Mouse (Mus musculus) fibroblast of lung, adult 2 months (primary cell): ENCODE data around the gene Boll.

ENCODE experiments used
- DNase-seq: peaks from one replicate; pipeline ENCODE4 v3.0.0-alpha.2; 2011; ENCODE audit warnings: low read depth

The Boll gene

DNA sequence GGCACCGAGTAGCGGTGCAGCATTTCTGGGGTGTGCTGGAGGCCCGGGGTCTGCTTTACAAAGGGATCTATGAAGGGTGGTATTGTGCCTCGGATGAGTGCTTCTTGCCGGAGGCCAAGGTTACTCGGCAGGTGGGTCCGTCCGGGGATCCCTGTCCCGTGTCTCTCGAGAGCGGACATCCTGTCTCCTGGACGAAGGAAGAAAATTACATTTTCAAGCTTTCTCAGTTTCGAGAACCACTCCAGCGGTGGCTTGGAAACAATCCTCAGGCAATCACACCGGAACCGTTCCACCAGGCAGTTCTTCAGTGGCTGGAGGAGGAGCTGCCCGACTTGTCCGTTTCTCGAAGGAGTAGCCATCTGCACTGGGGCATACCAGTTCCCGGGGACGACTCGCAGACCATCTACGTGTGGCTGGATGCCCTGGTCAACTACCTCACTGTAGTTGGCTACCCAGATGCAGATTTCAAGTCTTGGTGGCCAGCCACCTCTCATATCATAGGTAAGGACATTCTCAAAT lies 125.6 kb downstream of the Boll start:
- no peak for DNase-seq

DNA sequence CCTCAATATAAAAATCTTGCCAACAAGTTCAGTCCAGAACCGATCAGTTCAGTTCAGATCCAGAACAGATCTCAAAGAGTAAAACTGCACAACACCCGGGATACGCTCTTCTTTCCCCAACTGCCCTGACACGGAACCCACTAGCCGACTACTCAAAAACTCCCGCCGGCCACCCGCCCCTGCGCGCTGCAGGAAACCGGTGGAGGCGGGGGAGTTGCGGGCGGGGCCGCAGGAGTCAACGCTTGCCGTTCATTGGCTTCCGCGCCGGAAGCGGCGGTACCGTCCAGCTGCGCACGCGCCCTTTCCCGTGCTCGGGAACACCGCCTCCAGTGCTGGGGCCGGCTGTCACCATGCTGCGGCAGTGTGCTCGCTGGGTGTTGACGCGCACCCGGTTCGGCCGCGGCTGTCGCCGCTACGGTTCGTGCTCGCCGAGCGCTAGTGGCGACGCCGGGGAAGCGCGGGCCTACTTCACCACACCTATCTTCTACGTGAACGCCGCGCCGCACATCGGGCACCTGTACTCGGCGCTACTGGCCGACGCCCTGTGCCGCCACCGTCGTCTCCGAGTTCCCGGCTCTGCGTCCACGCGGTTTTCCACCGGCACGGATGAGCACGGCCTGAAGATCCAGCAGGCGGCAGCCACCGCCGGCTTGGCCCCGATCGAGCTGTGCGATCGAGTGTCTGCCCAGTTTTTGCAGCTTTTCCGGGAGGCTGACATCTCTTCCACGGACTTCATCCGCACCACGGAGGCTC lies 126.2 kb downstream of the Boll start, which contains the start of gene Mars2:
Gene Mars2 (plus strand): TSS at position 288 of the 753 bp plus-strand sequence.
- peak; percentile 89 for DNase-seq

DNA sequence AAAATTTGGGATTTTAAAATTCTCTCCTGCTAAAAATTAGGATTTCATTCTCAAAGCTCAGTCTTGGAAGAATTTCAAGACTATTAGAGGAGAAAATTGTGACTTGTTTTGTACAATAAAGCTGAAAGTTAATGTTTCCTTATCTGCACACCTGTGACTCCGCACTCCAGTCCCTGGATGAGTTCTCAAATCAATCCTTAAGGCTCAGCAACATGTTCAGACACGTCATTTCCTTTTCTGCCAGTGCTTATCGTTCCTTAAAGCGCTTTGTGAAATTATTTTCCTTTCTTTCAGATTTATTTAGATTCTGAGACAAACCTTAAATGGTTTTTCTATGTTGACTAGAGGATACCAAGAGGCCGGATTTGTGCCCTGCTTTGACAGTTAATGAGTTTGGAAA lies 126.8 kb downstream of the Boll start:
- no peak for DNase-seq

DNA sequence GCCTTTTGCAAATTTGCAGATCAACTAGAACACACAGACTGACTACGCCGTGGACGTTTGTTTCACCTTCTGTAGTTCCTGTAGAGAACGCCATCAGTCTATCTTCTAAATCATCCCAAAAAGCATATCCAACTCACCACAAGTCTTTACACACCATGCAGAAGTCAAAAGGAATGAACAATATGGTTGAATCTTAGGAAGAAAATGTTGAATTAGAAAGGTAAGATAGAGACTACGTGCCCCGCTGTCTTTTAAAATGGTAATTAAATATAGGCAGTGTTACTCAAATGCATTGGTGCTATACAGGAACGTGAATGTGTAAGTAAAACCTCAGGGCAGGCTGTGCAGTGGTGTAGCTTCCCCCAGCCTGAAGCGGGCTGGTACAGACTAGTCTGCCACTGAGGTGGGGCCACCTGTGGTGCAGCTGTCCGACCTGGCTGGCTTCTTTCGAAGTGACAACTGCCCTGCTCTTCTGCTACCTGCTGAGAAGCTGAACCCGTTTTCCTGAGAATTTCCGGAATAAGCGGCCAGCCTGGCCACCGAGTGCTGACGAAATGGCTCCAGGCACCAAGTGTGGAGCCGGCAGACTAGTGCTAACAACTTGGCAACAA lies 128.3 kb downstream of the Boll start:
- DNase-seq: no peak

DNA sequence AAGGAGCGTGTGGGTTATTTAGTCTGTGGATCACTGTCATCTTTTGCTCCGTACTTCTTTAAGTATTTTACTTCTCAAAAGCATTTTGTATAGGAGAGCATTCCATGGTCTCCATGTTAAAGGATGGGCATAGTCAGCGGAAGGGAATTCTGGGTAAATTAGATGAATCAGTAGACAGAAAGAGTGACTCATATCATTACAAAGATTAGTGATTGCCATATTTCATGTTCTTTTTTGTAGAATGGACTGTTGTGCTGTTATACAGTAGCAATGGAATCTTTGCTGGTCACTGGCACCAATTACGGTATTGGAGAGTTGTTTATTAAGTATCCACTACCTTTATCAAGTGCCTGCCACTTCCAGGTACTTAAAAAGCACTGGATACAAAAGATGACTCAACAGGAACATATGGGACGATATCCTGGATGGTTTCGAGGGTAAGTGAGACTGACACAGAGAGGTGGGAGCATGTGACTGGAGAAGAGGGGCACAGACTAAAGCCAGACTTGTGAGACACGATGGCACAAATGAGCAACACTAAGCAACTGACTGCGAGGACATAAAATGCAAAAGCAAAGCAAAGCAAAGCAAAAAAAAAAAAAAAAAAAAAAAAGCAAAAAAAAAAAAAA lies 134.9 kb downstream of the Boll start:
- DNase-seq: no peak

DNA sequence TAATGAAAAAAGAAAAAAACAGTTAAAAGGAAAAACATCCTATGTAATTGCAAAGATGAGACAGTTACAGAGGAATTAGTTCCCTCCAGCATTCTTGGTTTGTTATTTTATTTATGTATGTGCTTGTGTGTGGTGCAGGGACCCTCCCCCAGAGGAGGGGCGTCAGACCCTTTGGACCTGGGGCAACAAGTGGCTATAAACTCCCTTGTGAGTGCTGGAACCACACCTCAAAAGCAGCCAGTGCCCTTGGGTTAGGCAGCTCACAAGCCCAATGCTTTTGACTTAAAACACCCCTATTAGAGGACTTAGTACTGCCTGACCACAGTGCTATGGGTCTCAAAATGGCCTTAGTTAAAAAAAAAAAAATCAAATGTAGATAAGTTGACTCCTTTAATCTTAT lies 135.9 kb downstream of the Boll start:
- no peak for DNase-seq

DNA sequence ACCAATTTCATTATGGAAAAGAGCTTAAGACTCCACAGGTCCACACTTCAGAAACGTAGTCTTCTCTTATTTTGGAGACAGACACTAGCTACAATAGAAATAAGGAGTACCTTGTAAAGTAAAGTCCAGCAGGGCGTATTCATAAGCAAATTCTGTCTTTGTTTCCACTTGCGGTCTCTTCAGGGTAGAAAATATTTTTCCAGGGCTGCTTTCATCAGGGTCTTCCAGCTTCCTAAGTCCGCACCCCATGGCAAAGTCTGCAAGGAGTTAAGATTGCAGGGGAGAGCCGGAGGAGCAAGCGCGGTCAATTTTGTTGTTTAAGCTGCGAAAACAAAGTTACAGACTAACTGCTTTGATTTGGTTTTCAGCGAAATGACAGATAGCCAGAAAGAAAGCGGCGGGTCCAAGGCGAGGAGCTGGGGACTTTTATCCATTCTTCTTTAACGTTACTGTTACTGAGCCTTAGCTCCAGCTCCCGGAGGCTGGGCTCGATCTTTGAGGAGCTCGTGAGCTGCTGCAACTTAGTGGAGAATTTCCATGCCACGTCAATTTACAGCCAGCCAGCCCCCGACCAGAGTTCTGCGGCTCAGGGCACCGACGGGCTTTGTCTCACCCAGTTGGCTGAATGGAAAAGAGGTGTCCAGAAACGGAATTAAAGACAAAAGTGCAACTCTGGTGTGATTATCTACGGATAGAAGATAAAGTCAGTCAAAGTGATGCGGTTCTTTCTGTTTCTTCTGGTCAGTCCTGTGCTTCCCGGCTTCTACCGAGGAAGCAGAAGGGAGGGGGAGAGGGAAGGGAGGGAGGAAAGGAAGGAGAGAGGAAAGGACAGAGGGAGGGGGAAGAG lies 137.0 kb downstream of the Boll start, which contains the start of gene Rftn2:
Gene Rftn2 (minus strand): TSS at position 772 of the 847 bp plus-strand sequence.
- no peak for DNase-seq

DNA sequence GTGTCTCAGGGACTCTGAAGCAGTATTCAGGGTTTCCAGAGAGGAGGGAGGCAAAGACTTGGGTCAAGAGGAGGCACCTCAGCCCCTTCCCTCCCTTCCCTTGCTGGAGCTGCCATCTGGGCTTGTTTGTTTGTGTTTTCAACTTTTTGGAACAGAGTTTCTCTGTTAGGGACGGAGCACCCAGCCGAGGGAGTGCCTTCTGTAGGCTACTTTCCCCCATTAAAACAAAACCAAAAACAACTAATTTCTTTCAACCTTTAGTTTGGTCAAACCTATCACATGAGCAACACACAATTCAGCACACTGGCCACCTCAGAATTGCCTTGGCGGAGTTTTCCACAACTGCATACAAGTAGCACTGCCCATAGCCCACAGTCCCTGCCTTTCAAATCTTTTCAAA lies 137.9 kb downstream of the Boll start:
- no peak for DNase-seq

DNA sequence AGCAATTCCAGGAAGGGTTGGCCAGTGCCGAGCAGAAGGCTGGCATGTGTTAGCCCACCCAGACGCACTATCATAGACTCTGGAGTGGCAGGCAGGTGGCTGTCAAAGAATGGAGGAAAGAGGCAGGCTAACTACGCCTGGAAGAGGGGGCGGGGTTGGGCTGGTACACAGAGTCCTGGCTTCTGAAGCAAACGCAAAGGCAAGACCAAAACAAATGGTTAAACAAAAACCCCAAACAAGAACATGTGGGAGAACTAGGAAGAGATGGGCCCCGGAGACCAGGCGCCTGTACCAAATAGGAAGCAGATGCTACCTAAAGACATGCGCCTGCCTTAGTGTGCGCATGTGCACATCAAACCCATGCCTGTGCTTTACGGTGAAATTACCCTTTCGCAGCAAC lies 139.2 kb downstream of the Boll start:
- DNase-seq: no peak

DNA sequence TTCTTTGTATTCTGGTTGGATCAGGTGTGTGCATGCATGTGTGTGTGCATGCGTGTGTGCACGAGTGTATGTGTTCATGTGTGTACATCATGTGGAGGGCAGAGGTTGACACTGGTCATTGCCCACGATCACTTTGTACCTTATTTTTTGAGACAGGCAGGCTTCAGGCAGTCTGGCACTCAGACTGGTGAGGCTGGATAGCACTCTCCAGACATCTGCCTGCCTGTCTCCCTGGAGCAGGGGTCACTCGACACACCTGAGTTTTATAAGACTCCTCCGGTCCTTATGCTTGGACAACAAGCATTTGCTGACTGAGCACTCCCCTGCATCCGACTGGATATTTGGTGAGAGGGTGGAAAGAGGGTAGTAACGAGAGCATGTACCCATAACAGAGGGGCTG lies 140.2 kb downstream of the Boll start:
- DNase-seq: no peak

DNA sequence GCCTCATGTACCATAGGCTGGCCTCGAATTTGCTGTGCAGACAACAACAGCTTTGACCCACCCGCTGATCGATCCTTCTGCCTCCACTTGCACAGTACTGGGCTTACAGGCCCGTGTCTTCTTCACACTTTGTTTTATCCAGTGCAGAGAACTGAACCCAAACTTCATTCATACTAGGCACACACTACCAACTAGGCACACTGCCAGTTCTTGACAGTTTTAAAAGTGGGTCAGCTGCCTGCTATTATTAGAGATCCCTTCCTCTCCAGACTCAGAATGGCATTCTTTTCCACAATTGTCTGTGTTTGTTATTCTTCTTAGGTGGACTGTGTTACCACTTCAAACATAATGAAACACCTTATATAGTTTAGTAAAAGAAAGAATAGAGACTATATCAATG lies 141.9 kb downstream of the Boll start:
- no peak for DNase-seq

DNA sequence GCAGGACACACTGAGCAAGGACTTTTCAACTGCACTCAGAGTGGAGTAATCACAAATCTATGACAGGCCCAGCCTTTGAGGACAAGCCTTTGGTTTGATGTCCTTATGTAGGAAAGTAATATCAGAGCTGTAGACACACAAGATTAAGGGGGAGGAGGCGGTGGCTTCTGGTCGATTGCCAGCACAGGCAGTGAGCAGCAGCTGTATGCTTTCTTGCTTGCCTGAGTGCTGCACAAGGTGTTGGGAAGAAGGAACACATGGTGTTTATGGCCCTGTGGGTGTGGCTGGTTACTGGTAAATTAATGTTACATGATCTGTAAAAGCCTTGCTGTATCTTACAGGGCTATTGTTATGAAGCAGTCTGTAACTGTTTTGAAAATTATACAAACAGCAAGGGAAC lies 146.1 kb downstream of the Boll start:
- no peak for DNase-seq

DNA sequence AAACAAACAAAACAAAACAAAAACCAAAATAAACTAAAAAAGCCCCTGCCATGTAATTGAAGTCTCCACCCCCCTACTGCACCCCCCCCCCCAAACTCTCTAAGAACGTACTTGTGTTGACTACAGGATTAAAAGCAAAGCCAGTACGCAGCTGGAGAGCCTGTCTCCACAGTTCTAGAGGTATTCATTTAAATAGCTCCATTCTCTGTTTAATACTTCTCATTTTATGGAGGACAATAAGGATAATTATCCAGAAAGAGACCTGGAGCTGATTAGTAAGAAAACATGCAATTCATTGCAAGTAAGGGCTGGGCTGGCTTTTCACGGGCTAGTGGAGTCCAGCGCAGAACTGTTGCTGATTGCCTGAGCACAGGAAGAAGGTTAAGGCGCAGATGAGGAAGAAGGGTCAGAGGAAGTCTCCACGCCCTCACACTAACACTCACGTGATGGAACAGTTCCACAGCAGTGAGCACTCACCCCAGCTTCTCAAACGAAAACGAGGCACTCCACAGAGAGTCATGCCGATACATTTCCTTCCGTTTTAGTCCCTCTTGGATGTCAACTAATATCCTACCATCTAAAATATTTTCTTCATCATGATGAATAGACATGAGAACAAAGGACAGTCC lies 148.0 kb downstream of the Boll start:
- DNase-seq: no peak

DNA sequence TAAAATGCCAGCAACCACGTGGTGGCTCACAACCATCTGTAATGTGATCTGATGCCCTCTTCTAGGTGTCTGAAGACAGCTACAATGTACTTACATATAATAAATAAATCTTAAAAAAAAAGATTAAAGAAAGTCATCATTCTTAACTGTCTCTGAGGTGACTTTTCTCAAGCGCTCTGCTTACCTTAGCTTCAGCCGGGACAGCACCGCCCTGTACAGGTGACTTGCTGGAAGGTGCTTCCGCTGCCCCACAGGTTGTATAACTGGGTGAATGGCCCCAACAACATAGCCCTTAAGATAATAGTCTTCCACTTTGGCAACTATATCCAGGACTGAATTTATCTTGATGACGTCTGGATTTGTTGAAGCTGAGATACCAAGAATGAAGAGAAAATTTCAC lies 149.3 kb downstream of the Boll start:
- DNase-seq: no peak

DNA sequence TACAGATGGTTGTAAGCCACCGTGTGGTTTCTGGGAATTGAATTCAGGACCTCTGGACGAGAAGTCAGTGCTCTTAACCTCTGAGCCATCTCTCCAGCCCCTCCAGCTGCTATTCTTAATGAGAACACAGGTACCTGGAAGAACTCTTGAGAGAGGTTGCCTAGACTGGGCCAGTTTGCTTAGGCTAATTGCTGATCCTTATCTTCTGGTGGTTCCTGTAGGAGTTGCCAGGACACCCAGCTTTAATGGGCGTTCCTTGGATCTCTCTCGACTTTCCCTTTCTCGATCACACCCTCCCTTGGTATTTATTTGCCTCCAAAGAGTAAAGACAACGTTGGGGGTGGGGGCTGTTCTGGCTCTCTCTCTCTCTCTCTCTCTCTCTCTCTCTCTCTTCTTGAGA lies 149.8 kb downstream of the Boll start:
- DNase-seq: no peak

DNA sequence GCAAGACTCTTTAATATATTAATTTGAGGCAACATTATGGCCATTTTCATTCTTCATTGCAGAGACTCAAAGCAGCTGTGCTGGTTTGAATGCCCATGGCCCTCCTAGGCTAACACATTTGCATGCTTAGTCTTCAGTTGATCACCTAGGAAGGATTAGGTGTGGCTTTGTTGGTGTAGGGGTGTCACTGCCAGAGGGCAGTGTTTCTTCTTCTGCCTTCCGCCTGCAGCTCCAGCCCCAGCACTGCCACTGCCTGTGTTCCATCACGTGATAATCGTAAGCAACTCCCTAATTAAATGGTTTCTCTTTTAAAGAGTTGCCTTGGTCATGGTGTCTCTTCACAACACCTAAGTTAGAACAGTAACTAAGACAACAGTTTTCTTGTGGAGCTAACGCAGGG lies 150.5 kb downstream of the Boll start:
- DNase-seq: no peak

DNA sequence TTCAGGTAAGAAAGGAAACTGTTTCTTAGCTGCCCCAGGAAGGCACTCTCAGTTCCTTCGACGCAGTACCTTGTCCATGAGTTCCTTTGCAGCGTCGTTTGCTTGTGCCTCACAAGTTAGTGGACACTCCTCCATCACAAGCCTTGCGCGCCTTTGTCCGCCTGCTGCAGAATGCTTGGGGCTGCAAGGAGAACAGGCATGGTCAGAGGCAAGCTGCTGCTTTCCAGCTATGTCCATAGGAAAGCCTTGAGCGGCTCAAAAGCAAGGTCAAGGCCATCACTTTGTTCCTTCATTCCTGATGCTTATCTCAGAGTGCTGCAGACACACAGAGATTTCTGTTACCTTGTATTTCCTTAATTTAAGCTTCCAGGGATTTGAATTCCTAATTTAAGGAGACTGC lies 152.2 kb downstream of the Boll start:
- no peak for DNase-seq

DNA sequence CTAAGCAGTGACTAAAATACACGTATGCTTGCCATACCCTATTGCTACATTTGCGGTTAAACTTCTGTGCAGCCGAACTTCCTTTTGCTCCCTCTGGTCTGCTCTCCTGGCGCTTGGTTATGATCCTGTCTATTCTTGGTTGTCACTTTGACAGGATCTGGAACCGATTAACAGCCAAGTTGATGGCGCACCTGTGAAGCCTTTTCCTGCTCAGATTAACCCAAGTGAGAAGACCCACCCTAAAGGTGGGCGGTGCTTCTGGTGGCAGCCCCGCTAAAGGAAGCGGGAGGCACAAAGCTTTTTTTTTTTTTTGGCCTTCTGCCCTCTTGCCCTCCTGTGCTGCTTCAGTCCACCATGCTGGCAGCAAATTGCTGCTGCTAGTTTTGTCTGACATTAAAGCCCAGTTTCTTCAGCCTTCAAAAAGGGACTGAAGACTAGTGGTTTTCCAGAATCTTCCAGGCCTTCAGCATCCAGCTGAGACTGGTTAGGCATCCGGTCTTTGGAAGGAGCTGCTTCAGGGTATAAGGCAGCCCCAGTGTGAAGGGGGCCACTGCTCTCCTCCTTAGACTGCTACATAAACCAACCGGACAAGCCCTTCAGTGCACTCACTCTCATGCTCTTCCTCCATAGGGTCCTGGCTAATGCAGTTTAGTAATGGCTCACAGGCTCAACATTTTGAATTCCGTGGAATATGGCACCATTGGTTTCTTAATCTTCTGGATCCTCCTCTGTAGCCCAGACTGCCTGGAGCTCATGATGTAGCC lies 152.9 kb downstream of the Boll start:
- DNase-seq: no peak

DNA sequence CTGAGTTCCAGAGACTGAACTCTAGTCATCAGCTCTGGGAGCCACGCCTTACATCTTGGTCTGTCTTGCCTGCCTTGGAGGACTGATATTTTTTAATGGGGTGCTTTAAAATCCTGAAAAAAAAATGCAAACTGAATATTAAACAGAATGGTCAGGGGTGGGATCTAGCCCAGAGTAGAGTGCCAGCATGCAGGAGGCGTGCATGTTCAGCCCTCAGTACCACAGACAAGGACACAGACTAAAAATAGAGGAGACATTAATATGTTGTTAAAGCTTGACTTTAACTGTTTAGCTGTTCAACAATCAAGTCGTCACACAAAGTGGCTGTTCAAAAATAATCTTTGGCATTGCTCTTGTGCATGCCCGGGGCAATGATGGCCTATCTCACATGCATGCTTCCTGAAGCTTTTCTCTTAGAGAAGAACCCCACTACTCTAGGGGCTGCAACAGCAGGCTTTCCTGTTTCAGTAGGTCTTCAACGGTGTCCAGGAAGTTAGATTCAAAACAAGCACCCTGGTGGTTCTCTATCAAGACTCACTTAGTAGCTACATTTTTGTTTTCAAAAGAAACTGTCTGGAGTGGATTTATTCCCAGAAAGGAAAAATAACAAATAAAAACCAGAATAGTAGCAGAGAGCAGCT lies 154.6 kb downstream of the Boll start:
- no peak for DNase-seq

DNA sequence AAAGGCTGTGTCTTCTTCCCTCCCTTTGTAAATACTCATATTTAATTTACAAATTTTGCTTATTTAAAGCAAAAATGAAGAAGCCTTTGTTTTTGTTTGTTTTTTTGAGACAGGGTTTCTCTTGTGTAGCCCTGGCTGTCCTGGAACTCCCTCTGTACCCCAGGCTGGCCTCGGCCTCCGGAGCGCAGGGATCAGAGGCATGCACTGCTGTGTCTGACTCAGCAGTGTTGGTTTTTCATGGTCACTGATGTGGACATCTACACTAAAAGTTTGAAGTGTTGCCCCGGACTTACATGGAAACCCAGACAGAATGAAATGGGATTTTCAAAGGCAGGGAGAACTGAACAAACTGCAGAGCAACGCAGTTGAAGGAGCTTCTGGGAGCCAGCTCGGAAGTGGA lies 155.7 kb downstream of the Boll start:
- no peak for DNase-seq
